Comparison of ENCODE assay signal across 25 mouse cellular contexts in genomic region chr1:175317264-175317663, GRCm38 (mm10).
"Had no signal": no experiment of that assay in that cellular context is flagged by ENCODE, and none has a peak within 500 bp of the region (broad histone marks: within the 10 kb centered on the region; RNA-seq: fewer than 3 reads in every experiment).

No protein-coding gene starts in this region.

- H3K4me2 ChIP-seq: limb, embryonic 13.5 days; liver, embryonic 12.5 days; liver, embryonic 15.5 days; lung, embryonic 15.5 days; midbrain, embryonic 13.5 days; neural tube, embryonic 13.5 days; stomach, embryonic 15.5 days had no signal

- H3K9me3 ChIP-seq: limb, embryonic 10.5 days; limb, embryonic 13.5 days; liver, embryonic 12.5 days; liver, embryonic 15.5 days; lung, embryonic 15.5 days; midbrain, embryonic 10.5 days; midbrain, embryonic 13.5 days; neural tube, embryonic 13.5 days; stomach, embryonic 15.5 days had no signal

- DNase-seq: kidney, adult 11 months; kidney, postnatal 14 days; layer of hippocampus, adult 9-11 months; liver; lung, adult 18-20 months; lung, postnatal 10 days; lung, postnatal 36 days; retina, postnatal 1 day; right cerebral cortex, postnatal 25 days; spleen, adult 18-20 months; thymus, adult 18-20 months; thymus, postnatal 36 days had no signal

- H3K4me1 ChIP-seq: limb, embryonic 10.5 days; limb, embryonic 13.5 days; liver, embryonic 12.5 days; liver, embryonic 15.5 days; lung, embryonic 15.5 days; megakaryocyte, embryonic 14.5 days; midbrain, embryonic 10.5 days; midbrain, embryonic 13.5 days; stomach, embryonic 15.5 days had no signal

- H3K4me3 ChIP-seq: layer of hippocampus, adult 2 months; limb, embryonic 10.5 days; limb, embryonic 13.5 days; liver, embryonic 12.5 days; liver, embryonic 15.5 days; lung, embryonic 15.5 days; megakaryocyte, embryonic 14.5 days; midbrain, embryonic 10.5 days; midbrain, embryonic 13.5 days; myocyte; neural tube, embryonic 13.5 days; stomach, embryonic 15.5 days had no signal

- H3K9ac ChIP-seq: limb, embryonic 13.5 days; liver, embryonic 12.5 days; liver, embryonic 15.5 days; lung, embryonic 15.5 days; midbrain, embryonic 13.5 days; neural tube, embryonic 13.5 days; stomach, embryonic 15.5 days had no signal

- H3K36me3 ChIP-seq: limb, embryonic 10.5 days; limb, embryonic 13.5 days; liver, embryonic 12.5 days; liver, embryonic 15.5 days; lung, embryonic 15.5 days; midbrain, embryonic 10.5 days; midbrain, embryonic 13.5 days; neural tube, embryonic 13.5 days; stomach, embryonic 15.5 days had no signal

- ATAC-seq: liver, embryonic 12.5 days; midbrain, embryonic 13.5 days; midbrain, embryonic 16.5 days had no signal

- H3K27ac ChIP-seq: layer of hippocampus, adult 2 months; limb, embryonic 10.5 days; limb, embryonic 13.5 days; liver, embryonic 12.5 days; liver, embryonic 15.5 days; lung, embryonic 15.5 days; midbrain, embryonic 10.5 days; midbrain, embryonic 13.5 days; neural tube, embryonic 13.5 days; stomach, embryonic 15.5 days had no signal

- H3K27me3 ChIP-seq: limb, embryonic 13.5 days; liver, embryonic 12.5 days; liver, embryonic 15.5 days; lung, embryonic 15.5 days; megakaryocyte, embryonic 14.5 days; midbrain, embryonic 13.5 days; neural tube, embryonic 13.5 days; stomach, embryonic 15.5 days had no signal
